Mouse (Mus musculus) liver, postnatal 0 days (tissue): ENCODE data around the gene Hist1h4b. TPM values are rescaled to one million over a fixed set of nuclear protein-coding genes. Genes with fewer than 3 reads are reported as not detected.

Experiments used
- ATAC-seq: fragments of 200-750 bp; cut with Nextera tagmentation; 2 replicates; pipeline ENCODE4 v1.8.0; 2017; ENCODE audit warnings: mild to moderate bottlenecking, moderate library complexity
- DNase-seq: peaks from one replicate; pipeline ENCODE4 v3.0.0-alpha.2; 2016
- H3K27ac ChIP-seq: fragments of 300-500 bp; sonication (generic); 2 replicates; pipeline ENCODE4 v1.5.1; 2014; ENCODE audit warnings: antibody characterized with exemption, moderate library complexity, mild to moderate bottlenecking, low read depth
- H3K27me3 ChIP-seq: fragments of 300-500 bp; sonication (generic); 2 replicates; pipeline ENCODE4 v1.6.1; 2014; ENCODE audit warnings: low read length, control low read depth, mixed read lengths; ENCODE audit not compliant: insufficient read depth
- H3K36me3 ChIP-seq: fragments of 300-500 bp; sonication (generic); replicated peaks from 2 replicates; pipeline ENCODE4 v1.6.1; 2014; ENCODE audit warnings: mild to moderate bottlenecking, control low read depth, low read length, moderate library complexity, mixed read lengths; ENCODE audit not compliant: insufficient read depth
- H3K4me1 ChIP-seq: fragments of 300-500 bp; sonication (generic); 2 replicates; pipeline ENCODE4 v1.6.1; 2014; ENCODE audit warnings: antibody characterized with exemption, mild to moderate bottlenecking, control low read depth; ENCODE audit not compliant: insufficient read depth
- H3K4me2 ChIP-seq: fragments of 300-500 bp; sonication (generic); 2 replicates; pipeline ENCODE4 v1.6.1; 2014; ENCODE audit warnings: low read depth, mild to moderate bottlenecking, low read length, moderate library complexity, mixed read lengths
- H3K4me3 ChIP-seq: fragments of 300-500 bp; sonication (generic); 2 replicates; pipeline ENCODE4 v1.5.1; 2014; ENCODE audit warnings: low read depth, low read length
- H3K9ac ChIP-seq: fragments of 300-500 bp; sonication (generic); replicated peaks from 2 replicates; pipeline ENCODE4 v1.6.1; 2014; ENCODE audit warnings: mild to moderate bottlenecking, moderate library complexity
- H3K9me3 ChIP-seq: fragments of 300-500 bp; sonication (generic); 2 replicates; pipeline ENCODE4 v1.6.1; 2016; ENCODE audit warnings: mild to moderate bottlenecking, control low read depth, low read length, mixed read lengths
- CTCF ChIP-seq: sonication (generic); IDR thresholded peaks from 2 replicates; pipeline ENCODE4 v1.5.1; 2016; ENCODE audit warnings: antibody characterized with exemption, low read depth
- EP300 ChIP-seq: IDR thresholded peaks from 2 replicates; pipeline ENCODE4 v1.6.1; 2016; ENCODE audit warnings: antibody characterized with exemption, low read depth, mild to moderate bottlenecking
- WGBS: fragments of 180-500 bp; shearing (Covaris S2); extraction: QIAGEN DNeasy Blood & Tissue Kit; methylation state at CpG from one replicate; pipeline ENCODE4 v1.1.7; 2014; ENCODE audit not compliant: insufficient replicate concordance; 5-methylcytosine and 5-hydroxymethylcytosine counted together
- polyA plus RNA-seq: library from polyadenylated mRNA; unstranded; fragments of >200 nt; fragmentation: Nextera tagmentation; extraction: Ambion mirVana; gene quantifications from 2 replicates; pipeline ENCODE4 v1.2.1, GENCODE M21; 2015

Gene Hist1h4b
- 2.5 and 3.2 TPM in 2 replicates for polyA plus RNA-seq

DNA sequence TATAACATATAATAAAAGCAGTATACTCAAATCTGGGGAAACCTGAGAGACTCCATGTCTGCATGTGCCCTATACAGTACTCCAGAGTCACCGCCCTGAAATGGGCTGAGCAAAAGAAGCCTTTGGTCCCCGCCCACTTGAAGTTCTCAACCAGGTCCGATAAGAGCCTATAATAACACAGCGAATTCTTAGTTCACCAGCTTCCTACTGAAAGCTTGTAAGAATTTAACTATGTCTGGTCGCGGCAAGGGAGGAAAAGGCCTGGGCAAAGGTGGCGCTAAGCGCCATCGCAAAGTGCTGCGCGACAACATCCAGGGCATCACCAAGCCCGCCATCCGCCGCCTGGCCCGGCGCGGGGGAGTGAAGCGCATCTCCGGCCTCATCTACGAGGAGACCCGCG, at the start of gene Hist1h4b:
TSS of gene Hist1h4b (plus strand) at position 224 of the 400 bp plus-strand sequence.
- no peaks in the 10 kb centered on the region for H3K27me3 ChIP-seq
- WGBS: 1% methylated on average over 18 of the region's 22 CpGs
- peak; percentile 92 for DNase-seq
- H3K36me3 ChIP-seq: no peaks in the 10 kb centered on the region
- TF ChIP-seq CTCF: no peak
- TF ChIP-seq EP300: peak; percentile 87
- no peaks in the 10 kb centered on the region for H3K9me3 ChIP-seq
- peaks cover 11% of the 10 kb centered on the region for H3K4me1 ChIP-seq
- H3K9ac ChIP-seq: peak within 1 kb of the TSS; percentile 56
- peak within 1 kb of the TSS; percentile 75 for H3K4me2 ChIP-seq
- peak within 1 kb of the TSS; percentile 39 for H3K4me3 ChIP-seq
- ATAC-seq: peak; percentile 49
- peak within 1 kb of the TSS; percentile 92 for H3K27ac ChIP-seq

DNA sequence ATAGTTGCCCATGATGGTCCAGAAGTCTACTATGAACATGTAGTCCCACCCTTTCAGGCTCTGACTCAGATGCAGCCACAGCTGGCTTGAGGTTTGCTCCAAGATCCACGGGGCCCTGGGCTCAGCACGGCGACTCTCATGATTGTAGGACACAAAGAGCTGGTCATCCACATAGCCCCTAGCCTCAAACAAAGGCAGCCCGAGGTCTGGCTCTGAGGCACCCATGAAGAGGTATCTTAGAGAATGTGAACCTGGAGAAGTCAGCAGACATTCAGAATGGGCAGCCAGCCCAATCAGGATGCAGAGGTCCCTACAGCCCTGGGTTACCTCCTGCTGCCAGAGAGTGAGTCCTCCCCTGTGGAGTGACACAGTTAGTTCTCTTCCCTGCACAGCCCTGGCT, 48.8 kb upstream of the Hist1h4b start:
- Histone ChIP-seq H3K9ac (no peak overlapping the region), H3K4me2 (no peak overlapping the region), H3K4me3 (no peak overlapping the region), H3K27me3 (no peaks in the 10 kb centered on the region), H3K9me3 (no peaks in the 10 kb centered on the region), H3K36me3 (no peaks in the 10 kb centered on the region), H3K4me1 (peaks cover 14% of the 10 kb centered on the region; the same call in 1 of the 2 replicates), H3K27ac (no peak overlapping the region)
- TF ChIP-seq EP300: no peak
- no peak for TF ChIP-seq CTCF
- DNase-seq (peak; percentile 11), ATAC-seq (no peak)
- 78% methylated on average over 4 of the region's 4 CpGs for WGBS

DNA sequence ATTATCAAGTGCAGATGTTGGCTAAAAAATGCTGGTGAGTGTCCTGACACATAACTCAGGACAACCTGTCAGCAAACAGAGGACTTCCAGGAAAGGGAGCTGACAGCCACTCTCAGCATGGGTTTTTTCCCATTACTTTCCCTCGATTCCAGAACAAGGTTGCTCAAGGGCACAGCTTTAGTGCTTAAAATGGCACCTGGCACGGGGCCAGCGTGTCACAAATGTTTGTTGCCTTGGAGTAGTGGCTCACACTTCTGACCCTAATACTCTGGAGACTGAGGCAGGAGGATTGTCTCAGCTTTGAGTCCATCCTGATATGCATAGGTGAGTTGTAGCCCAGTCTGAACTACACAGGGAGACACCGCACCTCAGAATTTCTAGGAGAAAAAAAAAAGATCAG, 48.2 kb upstream of the Hist1h4b start:
- 65% methylated on average over 4 of the region's 4 CpGs for WGBS
- DNase-seq: peak; percentile 28
- no peak for ATAC-seq
- no peak overlapping the region for H3K27ac ChIP-seq
- H3K36me3 ChIP-seq: no peaks in the 10 kb centered on the region
- H3K4me1 ChIP-seq: peaks cover 14% of the 10 kb centered on the region; the same call in 1 of the 2 replicates
- H3K27me3 ChIP-seq: no peaks in the 10 kb centered on the region
- H3K9ac ChIP-seq: no peak overlapping the region
- H3K4me2 ChIP-seq: no peak overlapping the region
- no peak overlapping the region for H3K4me3 ChIP-seq
- no peaks in the 10 kb centered on the region for H3K9me3 ChIP-seq
- TF ChIP-seq EP300: no peak
- no peak for TF ChIP-seq CTCF

DNA sequence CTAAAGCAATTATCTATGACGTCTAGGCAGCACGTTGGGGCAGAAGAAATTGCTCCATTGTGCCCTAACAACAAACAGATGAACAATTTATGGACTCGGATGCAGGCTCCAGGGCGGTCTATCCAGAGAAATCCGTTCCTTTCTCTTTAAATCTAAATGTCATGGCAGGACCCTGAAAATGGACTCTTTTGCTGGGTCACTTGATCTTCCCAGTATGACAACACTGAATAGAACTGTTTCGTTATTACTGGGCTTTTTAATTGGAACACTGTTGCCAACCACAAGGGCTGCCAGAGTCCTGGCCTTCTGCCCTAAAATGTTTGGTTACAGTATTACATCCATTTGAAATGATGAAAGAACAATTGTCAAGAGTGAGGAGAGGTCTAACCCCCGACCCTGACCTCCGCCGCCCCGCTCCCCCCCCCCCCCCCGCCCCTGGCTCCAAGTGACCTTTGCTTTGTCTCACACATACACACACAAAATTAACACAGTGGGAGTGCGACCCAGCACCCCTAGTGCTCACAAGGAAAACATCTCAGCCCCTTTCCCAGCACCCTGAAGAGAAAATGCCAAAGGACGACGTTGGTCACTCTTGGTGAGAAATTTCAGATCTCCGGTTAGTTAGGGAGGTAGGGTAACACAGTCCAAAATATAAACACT, 47.0 kb upstream of the Hist1h4b start:
- DNase-seq (no peak), ATAC-seq (peak; percentile 58)
- 30% methylated on average over 15 of the region's 15 CpGs for WGBS
- Histone ChIP-seq H3K4me3 (peak overlapping the region; percentile 51), H3K36me3 (no peaks in the 10 kb centered on the region), H3K27me3 (no peaks in the 10 kb centered on the region), H3K9me3 (no peaks in the 10 kb centered on the region), H3K9ac (peak overlapping the region; percentile 74), H3K4me1 (peaks cover 14% of the 10 kb centered on the region; the same call in 1 of the 2 replicates), H3K4me2 (peak overlapping the region; percentile 74), H3K27ac (peak overlapping the region; percentile 93)
- TF ChIP-seq EP300 (no peak), CTCF (no peak)

DNA sequence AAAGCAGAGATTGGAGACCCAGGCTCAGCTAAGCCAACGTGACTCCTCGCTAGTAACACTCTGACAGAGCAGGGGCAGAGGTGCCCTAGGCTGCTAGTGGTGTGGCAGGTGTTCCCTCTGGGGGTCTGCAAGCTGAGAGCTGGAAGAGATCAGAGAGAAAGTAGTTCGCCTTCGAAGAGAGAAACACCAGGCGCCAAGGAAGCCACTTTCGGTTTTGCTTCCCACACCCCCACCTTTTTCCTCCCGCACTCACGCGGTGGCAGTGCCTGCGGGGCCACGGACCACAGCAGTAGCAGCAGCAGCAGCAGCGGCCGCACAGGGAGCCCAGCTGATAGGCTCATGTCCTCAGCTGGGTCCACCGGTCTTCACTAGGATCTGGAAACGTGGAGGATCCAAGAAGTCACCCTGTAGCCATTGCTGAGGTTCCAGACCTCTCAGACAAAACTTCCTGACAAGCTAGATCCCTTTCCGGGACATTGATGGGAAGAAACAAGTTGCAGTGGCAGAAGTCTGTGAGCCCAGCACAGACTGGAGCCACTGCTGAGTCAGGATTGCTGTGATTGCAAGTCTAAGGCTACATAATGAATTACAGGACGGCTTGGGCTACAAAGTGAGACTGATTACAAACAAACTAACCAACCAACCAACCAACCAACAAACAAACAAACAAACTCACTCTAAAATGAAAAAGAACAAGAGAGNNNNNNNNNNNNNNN, 46.3 kb upstream of the Hist1h4b start, which contains the start of gene Hfe:
TSS of gene Hfe (minus strand) at position 481 of the 716 bp plus-strand sequence.
- Histone ChIP-seq H3K27me3 (no peaks in the 10 kb centered on the region), H3K4me3 (peak within 1 kb of the TSS; percentile 51), H3K27ac (peak within 1 kb of the TSS; percentile 93), H3K9ac (peak within 1 kb of the TSS; percentile 74), H3K9me3 (no peaks in the 10 kb centered on the region), H3K4me2 (peak within 1 kb of the TSS; percentile 74), H3K4me1 (peaks cover 14% of the 10 kb centered on the region; the same call in 1 of the 2 replicates), H3K36me3 (no peaks in the 10 kb centered on the region)
- peak; percentile 76 for DNase-seq
- TF ChIP-seq CTCF (no peak), EP300 (no peak)
- peak; percentile 77 for ATAC-seq
- 2% methylated on average over 15 of the region's 17 CpGs for WGBS

DNA sequence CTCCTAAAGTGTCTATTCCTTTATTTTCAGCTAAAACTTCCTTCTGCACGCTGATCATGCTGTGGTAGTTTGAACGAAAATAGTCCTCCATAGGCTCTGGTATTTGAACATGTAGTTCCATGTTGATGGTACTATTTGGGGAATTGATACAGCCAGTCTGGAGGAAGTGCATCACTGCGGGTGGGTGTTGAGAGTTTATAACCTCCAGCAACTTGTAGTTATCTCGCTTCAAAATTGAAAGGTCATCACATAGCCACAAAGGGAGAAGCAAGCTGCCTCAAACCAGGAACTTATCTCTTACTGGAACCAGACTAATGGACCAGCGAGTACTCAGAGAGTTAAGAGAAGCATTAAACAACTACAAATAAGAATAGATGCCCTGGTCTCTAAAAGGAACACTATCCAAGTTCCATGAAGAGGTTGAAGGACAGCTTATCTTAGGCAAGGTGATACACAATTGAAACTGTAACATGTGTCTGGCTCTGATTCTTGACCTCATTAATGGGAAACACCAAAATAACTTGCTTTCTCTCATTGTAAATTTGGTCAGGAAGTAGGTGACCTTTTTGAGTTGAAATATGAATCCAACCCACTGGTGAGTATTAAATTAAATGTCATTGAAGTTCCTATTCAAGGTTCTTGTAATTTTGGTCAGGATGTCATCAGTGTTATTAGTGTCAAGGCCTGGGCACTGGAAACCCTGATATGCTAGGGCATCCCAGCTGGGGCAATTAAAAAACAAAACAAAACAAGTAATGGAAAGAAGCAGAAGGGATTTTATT, 40.4 kb upstream of the Hist1h4b start:
- DNase-seq: peak; percentile 10
- no peaks in the 10 kb centered on the region for H3K36me3 ChIP-seq
- no peak for TF ChIP-seq CTCF
- no peak for TF ChIP-seq EP300
- H3K27me3 ChIP-seq: no peaks in the 10 kb centered on the region
- H3K27ac ChIP-seq: no peak overlapping the region
- 0 out of 2 replicates have a peak, but pooled peaks cover 5% of the 10 kb centered on the region for H3K4me1 ChIP-seq
- 51% methylated on average over 5 of the region's 5 CpGs for WGBS
- no peak overlapping the region for H3K4me2 ChIP-seq
- no peak overlapping the region for H3K4me3 ChIP-seq
- H3K9me3 ChIP-seq: no peaks in the 10 kb centered on the region
- peak; percentile 23; the same call in 1 of the 2 replicates for ATAC-seq
- no peak overlapping the region for H3K9ac ChIP-seq
